ENCODE assay signal across 7 mouse cellular contexts in the genomic region with DNA sequence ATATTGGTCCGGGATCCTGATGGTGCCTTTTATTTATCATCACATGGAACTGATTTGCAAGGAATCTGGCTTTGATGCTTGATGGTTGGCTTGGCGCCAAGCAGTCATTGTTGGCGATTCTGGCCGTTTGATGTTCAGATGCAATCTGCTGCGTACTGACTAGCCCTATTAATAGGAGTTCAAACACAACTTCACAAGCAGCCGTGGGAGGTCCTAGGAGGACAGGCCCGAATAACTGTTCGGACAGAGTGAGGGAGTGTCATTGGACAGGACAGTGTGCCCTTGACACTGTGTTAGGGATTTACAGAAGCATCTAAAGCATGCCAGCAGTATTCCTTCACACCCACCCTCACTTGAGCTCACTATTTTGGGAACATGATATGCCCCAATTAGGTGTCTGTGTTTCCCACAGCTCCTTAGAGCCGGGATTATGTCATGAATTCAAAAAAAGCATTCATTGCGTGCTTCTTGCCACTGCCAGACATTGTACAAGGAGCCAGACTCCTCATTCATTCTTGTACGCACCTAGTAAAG. TPM values are rescaled to one million over a fixed set of nuclear protein-coding genes. Genes with fewer than 3 reads are reported as not detected.
A peak's percentile ranks its signal among the peaks of the same experiment; 100 is the strongest.
DNase-seq lines count a peak whose midpoint lies in the region; ATAC-seq and TF ChIP-seq lines count a peak whose summit lies in the region.

No protein-coding gene starts in this region.

- no peak overlapping the region for H3K4me2 ChIP-seq in lung, embryonic 14.5 days
- H3K4me2 ChIP-seq in neural tube, embryonic 15.5 days = no peak overlapping the region

- no peak overlapping the region for H3K27ac ChIP-seq in lung, embryonic 14.5 days (ENCODE audit: low read depth)
- H3K27ac ChIP-seq in neural tube, embryonic 15.5 days (replicated peaks) = no peak overlapping the region

- H3K27me3 ChIP-seq in lung, embryonic 14.5 days (ENCODE audit: insufficient read depth, low read length) = no peaks in the 10 kb centered on the region
- H3K27me3 ChIP-seq in neural tube, embryonic 15.5 days (replicated peaks) = no peaks in the 10 kb centered on the region

- H3K36me3 ChIP-seq in lung, embryonic 14.5 days (ENCODE audit: insufficient read depth) = no peaks in the 10 kb centered on the region
- no peaks in the 10 kb centered on the region for H3K36me3 ChIP-seq in neural tube, embryonic 15.5 days

- H3K9ac ChIP-seq in lung, embryonic 14.5 days = no peak overlapping the region
- H3K9ac ChIP-seq in neural tube, embryonic 15.5 days (replicated peaks) = no peak overlapping the region

- WGBS in lung, embryonic 14.5 days = 34% methylated on average over 11 of the region's 11 CpGs
- WGBS in neural tube, embryonic 15.5 days = 49% methylated on average over 11 of the region's 11 CpGs

- no peak for TF ChIP-seq CTCF in lung, embryonic 14.5 days (IDR thresholded peaks at IDR 0.05; ENCODE audit: low read depth)

- H3K4me3 ChIP-seq in lung, embryonic 14.5 days (ENCODE audit: low read depth, low read length) = no peak overlapping the region
- H3K4me3 ChIP-seq in neural tube, embryonic 15.5 days (replicated peaks) = no peak overlapping the region

- peak; percentile 95 for ATAC-seq in lung, embryonic 14.5 days (ENCODE audit: insufficient read depth)
- no peak for ATAC-seq in neural tube, embryonic 15.5 days (ENCODE audit: low FRiP score)

- peaks cover 2% of the 10 kb centered on the region; the same call in 1 of the 2 replicates for H3K4me1 ChIP-seq in lung, embryonic 14.5 days (ENCODE audit: insufficient read depth)
- H3K4me1 ChIP-seq in neural tube, embryonic 15.5 days = peaks cover 5% of the 10 kb centered on the region; the same call in 1 of the 2 replicates

- peak; percentile 72 for DNase-seq in lung, embryonic 14.5 days
- no peak for DNase-seq in lung, postnatal 25 days (ENCODE audit: low spot score)
- peak; percentile 16 to 18 for DNase-seq in frontal cortex, adult 2 months (ENCODE audit: extremely low spot score in 1 of 2, low spot score in 1 of 2)
- peak; percentile 14 for DNase-seq in layer of hippocampus, adult 9-11 months
- peak; percentile 43 for DNase-seq in right cerebral cortex, postnatal 14 days
- no peak for DNase-seq in thymus, postnatal 25 days

- no peaks in the 10 kb centered on the region for H3K9me3 ChIP-seq in lung, embryonic 14.5 days (ENCODE audit: low read depth, low read length)
- H3K9me3 ChIP-seq in neural tube, embryonic 15.5 days (replicated peaks) = no peaks in the 10 kb centered on the region

RNA-seq across cellular contexts. Expression of a gene that starts 23.0 kb away (rescaled TPM):
- polyA plus RNA-seq in lung, embryonic 14.5 days (2014; fragmentation: Nextera tagmentation; extraction: Ambion mirVana) = 20.5 and 21.2 TPM in 2 replicates
- 159 and 175 TPM in 2 replicates for polyA plus RNA-seq in frontal cortex, adult 2 months (2012; rRNA removed)
- 30.5 TPM in 2 replicates for polyA plus RNA-seq in neural tube, embryonic 15.5 days (2015; fragmentation: Nextera tagmentation; extraction: Ambion mirVana)

Comparison
In these comparisons a context has a peak if more than half of its experiments do, and no peak if none do; other contexts are left out.
1. DNase-seq: peak in lung, embryonic 14.5 days (single experiment), frontal cortex, adult 2 months (2 of 2), layer of hippocampus, adult 9-11 months (single experiment) and right cerebral cortex, postnatal 14 days (single experiment); none in lung, postnatal 25 days (single experiment) and thymus, postnatal 25 days (single experiment).